Mouse (Mus musculus) limb, embryonic 12.5 days (tissue): ENCODE results near the gene 4930519G04Rik. TPM values are rescaled to one million over a fixed set of nuclear protein-coding genes. Genes with fewer than 3 reads are reported as not detected.
A peak's percentile ranks its signal among the peaks of the same experiment; 100 is the strongest.
"Not testable (repeated sequence)": the region's sequence is repeated elsewhere in the genome, so short reads cannot be mapped to it uniquely, and the experiment has no call there.

Experiments
- ATAC-seq: fragments of 200-750 bp; cut with Nextera tagmentation; 2 replicates; pipeline ENCODE4 v1.8.0; 2017; ENCODE audit warnings: low read depth, moderate TSS enrichment; ENCODE audit not compliant: insufficient number of reproducible peaks, insufficient read depth, low FRiP score, low TSS enrichment
- H3K27ac ChIP-seq: fragments of 300-500 bp; sonication (generic); 2 replicates; pipeline ENCODE4 v1.5.1; 2016; ENCODE audit warnings: mild to moderate bottlenecking, moderate library complexity
- H3K27me3 ChIP-seq: fragments of 300-500 bp; sonication (generic); 2 replicates; pipeline ENCODE4 v1.6.1; 2016; ENCODE audit warnings: mild to moderate bottlenecking, moderate library complexity
- H3K36me3 ChIP-seq: fragments of 300-500 bp; sonication (generic); 2 replicates; pipeline ENCODE4 v1.6.1; 2016; ENCODE audit warnings: mild to moderate bottlenecking, moderate library complexity
- H3K4me1 ChIP-seq: fragments of 300-500 bp; sonication (generic); replicated peaks from 2 replicates; pipeline ENCODE4 v1.6.1; 2016
- H3K4me2 ChIP-seq: fragments of 300-500 bp; sonication (generic); 2 replicates; pipeline ENCODE4 v1.6.1; 2016; ENCODE audit warnings: mild to moderate bottlenecking, moderate library complexity
- H3K4me3 ChIP-seq: fragments of 300-500 bp; sonication (generic); replicated peaks from 2 replicates; pipeline ENCODE4 v1.5.1; 2016; ENCODE audit warnings: mild to moderate bottlenecking
- H3K9ac ChIP-seq: fragments of 300-500 bp; sonication (generic); replicated peaks from 2 replicates; pipeline ENCODE4 v1.6.1; 2016; ENCODE audit warnings: mild to moderate bottlenecking, moderate library complexity
- H3K9me3 ChIP-seq: fragments of 300-500 bp; sonication (generic); 2 replicates; pipeline ENCODE4 v1.6.1; 2016; ENCODE audit warnings: mild to moderate bottlenecking, moderate library complexity
- WGBS: fragments of 180-500 bp; shearing (Covaris S2); methylation state at CpG from one replicate; pipeline ENCODE4 v1.1.7; 2016; 5-methylcytosine and 5-hydroxymethylcytosine counted together
- polyA plus RNA-seq: library from polyadenylated mRNA; unstranded; fragments of >200 nt; fragmentation: Nextera tagmentation; extraction: Ambion mirVana; gene quantifications from 2 replicates; pipeline ENCODE4 v1.2.1, GENCODE M21; 2016

The 4930519G04Rik gene
- not detected in 2 replicates for polyA plus RNA-seq

DNA sequence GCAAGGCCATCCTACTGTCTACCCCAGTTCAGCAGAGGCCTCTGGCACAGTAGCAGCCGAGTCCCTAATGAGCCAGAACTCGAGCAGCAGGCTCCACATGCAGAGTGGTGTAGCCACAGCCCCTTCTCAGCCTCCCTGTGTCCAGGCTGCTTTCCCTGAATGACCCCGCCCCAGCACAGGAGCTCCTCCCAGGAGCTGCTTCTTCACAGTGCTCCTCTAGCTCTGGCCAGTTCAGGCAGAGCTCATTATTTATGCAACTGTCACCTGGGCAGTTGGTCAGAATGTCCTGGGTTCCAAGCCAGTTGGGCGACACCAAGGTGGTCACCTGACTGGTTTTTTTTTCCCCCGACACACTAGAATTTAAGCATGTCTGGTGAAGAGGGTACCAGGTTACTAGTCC is at the start of gene 4930519G04Rik:
TSS of gene 4930519G04Rik (plus strand) at position 301 of the 400 bp plus-strand sequence.
- not testable (repeated sequence) for H3K4me1 ChIP-seq, H3K4me3 ChIP-seq, H3K36me3 ChIP-seq, H3K9me3 ChIP-seq, H3K4me2 ChIP-seq, H3K27ac ChIP-seq, ATAC-seq, H3K9ac ChIP-seq, H3K27me3 ChIP-seq
- WGBS = 74% methylated on average over 3 of the region's 5 CpGs

DNA sequence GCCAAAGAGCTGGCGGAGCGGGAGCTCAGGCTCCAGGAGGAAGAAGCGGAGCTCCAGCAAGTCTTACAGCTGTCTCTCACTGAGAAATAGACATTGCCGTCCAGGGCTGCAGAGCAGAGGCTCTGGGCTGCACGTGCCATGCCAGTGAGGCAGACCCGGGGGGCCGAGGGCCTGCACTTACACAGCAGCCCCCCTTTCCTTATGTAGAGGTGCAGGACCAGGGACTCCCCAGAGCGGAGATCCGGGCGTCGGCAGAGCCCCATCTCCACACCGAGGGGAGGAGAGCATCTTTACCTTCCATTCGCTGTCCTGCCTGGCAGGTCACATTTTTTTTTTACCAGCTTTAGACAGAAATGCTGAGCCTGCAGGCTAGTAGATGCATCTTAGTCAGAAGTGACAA is 49.1 kb upstream of the 4930519G04Rik start:
- WGBS = 90% methylated on average over 13 of the region's 13 CpGs
- H3K4me1 ChIP-seq = peaks cover 38% of the 10 kb centered on the region
- no peak for ATAC-seq

DNA sequence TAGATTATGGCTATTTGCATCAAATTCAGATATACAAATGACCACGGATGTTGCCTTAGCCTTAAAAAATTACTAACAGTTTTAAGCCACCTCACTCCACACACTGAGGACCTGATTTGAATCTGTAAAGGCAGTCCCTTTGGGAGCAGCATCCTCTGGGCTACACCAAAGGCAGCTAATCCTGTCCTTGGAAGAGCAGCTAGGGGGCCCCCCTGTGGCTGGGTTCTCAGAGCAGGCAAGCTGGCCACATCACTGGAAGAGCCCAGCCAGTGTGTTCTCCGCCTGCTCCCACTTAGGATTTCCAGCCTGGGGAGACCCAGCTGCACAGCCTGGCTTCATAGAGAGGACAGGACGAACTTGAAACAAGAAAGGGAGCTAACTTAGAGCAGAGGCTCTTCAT is 48.5 kb upstream of the 4930519G04Rik start:
- H3K4me2 ChIP-seq = no peak overlapping the region
- peaks cover 39% of the 10 kb centered on the region for H3K4me1 ChIP-seq
- no peaks in the 10 kb centered on the region for H3K9me3 ChIP-seq
- no peak for ATAC-seq
- H3K9ac ChIP-seq = no peak overlapping the region; the same call in 1 of the 2 replicates
- H3K27ac ChIP-seq = no peak overlapping the region
- WGBS = 43% methylated on average over 3 of the region's 3 CpGs
- no peaks in the 10 kb centered on the region for H3K27me3 ChIP-seq
- peaks cover 83% of the 10 kb centered on the region for H3K36me3 ChIP-seq
- no peak overlapping the region for H3K4me3 ChIP-seq

More for the DNA sequence above, 49.1 kb upstream of the 4930519G04Rik start:
- no peak overlapping the region for H3K4me3 ChIP-seq
- H3K27me3 ChIP-seq = no peaks in the 10 kb centered on the region
- no peak overlapping the region for H3K27ac ChIP-seq
- no peaks in the 10 kb centered on the region for H3K9me3 ChIP-seq
- no peak overlapping the region for H3K4me2 ChIP-seq
- no peak overlapping the region for H3K9ac ChIP-seq
- H3K36me3 ChIP-seq = peaks cover 84% of the 10 kb centered on the region

DNA sequence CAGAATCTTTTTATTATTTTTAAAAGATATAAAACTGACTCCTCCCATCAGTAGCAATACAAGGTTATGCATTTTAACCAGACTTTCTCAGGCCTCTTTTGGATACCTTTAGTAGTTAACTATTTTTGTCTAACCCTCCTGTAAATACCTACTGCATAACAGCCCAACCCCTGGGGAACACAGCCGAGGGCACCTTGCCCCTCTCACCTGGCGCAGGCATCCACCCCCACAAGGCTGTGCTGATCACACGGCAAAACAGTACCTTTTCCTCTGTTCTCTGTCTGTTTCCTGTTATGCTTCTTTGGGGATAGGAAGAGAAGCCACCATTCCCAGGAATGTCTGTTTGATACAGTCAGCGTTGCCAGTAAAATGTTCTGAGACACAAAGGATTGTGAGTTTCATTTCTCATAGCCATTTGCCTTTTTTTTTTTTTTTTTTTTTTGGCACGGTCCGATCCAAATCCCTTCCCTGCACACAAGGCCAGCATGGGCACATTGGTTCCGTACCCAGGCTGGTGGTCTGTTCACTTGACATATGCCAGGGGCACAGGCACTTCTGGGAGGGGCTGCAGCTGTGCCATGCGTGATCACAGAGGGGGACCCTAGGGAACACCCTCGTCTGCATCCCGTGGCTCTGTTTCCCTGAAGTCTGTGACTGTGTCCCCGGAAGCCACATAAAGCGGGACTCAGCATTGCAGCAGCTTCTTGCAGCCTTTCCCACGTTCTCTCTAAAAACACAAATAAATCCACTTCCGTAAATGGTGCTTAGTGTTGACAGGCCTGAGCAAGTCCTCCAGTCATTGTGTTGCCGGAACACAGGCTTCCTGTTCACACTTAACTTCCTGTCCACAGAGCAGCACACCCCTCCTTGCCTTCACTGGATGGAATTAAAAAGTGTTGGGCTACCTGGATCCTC is 47.8 kb upstream of the 4930519G04Rik start:
- Histone ChIP-seq H3K4me1 (peaks cover 39% of the 10 kb centered on the region), H3K9ac (no peak overlapping the region)

DNA sequence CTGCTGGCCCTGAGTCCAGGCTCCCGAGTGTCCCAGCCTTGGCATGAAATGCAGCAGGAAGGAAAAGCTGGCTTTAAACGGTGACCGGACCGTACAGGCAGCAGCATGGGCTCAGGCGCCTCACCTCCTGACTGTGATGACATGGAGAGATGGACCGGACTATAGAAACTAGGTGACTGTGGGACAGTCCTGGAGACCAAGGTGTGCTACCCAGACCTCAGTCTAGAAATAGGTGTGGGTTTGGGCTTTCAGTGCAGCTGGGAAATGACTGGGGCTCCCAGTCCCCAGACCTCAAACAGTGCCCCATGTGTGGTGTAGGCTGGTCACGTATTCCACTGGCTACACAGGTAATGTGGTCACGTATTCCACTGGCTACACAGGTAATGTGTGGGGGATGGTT is 46.8 kb upstream of the 4930519G04Rik start:
- no peak for ATAC-seq
- Histone ChIP-seq H3K9me3 (no peaks in the 10 kb centered on the region), H3K36me3 (peaks cover 78% of the 10 kb centered on the region), H3K4me3 (no peak overlapping the region), H3K4me1 (peaks cover 35% of the 10 kb centered on the region), H3K9ac (no peak overlapping the region), H3K27ac (peak overlapping the region; percentile 62), H3K27me3 (no peaks in the 10 kb centered on the region), H3K4me2 (no peak overlapping the region)
- 84% methylated on average over 8 of the region's 8 CpGs for WGBS

More for the DNA sequence above, 47.8 kb upstream of the 4930519G04Rik start:
- Histone ChIP-seq H3K4me2 (no peak overlapping the region), H3K36me3 (peaks cover 81% of the 10 kb centered on the region), H3K4me3 (no peak overlapping the region), H3K27me3 (no peaks in the 10 kb centered on the region), H3K9me3 (no peaks in the 10 kb centered on the region), H3K27ac (peak overlapping the region; percentile 62)
- ATAC-seq = no peak
- 71% methylated on average over 15 of the region's 15 CpGs for WGBS

DNA sequence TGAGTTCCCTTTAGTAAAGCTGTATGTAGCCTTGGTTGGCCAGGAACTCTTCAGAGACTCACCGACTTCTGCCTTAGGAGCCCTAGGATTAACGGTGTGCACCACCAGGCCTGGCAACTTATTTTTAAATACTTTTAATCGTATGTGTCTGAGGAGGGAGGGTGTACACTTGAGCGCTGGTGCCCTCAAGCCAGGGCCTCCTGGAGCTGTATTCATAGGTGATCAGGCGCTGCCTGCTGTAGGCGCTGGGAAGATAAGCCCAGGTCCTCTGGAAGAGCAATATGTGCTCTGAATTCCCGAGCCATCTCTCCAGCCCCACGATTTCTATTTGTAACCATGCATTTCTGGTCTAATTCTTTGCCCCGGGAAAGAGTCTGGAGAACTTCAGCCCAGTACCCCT is 46.4 kb upstream of the 4930519G04Rik start:
- Histone ChIP-seq H3K9me3 (no peaks in the 10 kb centered on the region), H3K36me3 (peaks cover 74% of the 10 kb centered on the region), H3K27me3 (no peaks in the 10 kb centered on the region), H3K9ac (no peak overlapping the region), H3K4me1 (peaks cover 37% of the 10 kb centered on the region), H3K27ac (peak overlapping the region; percentile 62), H3K4me3 (no peak overlapping the region), H3K4me2 (no peak overlapping the region)
- 51% methylated on average over 9 of the region's 9 CpGs for WGBS
- no peak for ATAC-seq

DNA sequence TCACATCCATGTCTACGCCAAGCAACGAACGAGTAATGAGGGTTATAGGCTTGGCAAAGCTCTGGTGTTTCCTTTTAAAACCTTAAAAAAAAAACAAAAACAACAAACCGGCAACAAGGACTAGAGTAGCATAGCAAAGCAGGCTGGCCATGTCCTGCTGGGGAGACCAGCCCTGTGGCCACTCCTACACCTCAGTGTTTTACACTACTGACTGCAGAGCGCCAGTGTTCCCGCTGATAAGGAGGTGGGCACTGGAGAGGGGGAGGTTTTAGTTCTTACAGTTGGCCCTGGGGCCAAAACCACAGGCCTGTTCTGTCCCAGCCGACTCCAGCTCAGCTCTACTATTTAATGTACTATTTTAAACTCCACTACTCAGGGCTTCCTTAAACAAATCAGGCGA is 46.0 kb upstream of the 4930519G04Rik start:
- peaks cover 71% of the 10 kb centered on the region for H3K36me3 ChIP-seq
- 0 out of 2 replicates have a peak, but pooled peaks have one; percentile 43 for ATAC-seq
- no peak overlapping the region for H3K4me3 ChIP-seq

DNA sequence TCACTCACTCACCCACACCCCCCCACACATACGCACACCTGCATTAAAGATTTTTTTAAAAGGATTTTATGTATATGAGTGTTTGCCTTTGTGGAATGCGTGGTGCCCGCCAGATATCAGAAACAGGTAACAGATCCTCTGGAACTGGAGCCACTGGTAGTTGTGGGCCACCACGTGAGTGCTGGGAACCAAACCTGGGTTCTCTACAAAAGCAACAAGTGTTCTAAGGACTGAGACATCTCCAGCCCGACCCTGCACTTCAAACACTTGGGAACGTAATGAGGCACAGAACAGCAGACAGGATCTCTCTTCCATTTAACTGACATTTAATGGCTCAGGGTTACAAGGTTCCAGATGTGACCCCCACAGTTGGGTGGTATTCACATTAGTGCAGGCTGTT is 45.6 kb upstream of the 4930519G04Rik start:
- no peaks in the 10 kb centered on the region for H3K27me3 ChIP-seq
- no peaks in the 10 kb centered on the region for H3K9me3 ChIP-seq
- H3K4me1 ChIP-seq = peaks cover 45% of the 10 kb centered on the region
- no peak overlapping the region for H3K9ac ChIP-seq
- no peak for ATAC-seq
- H3K4me2 ChIP-seq = no peak overlapping the region
- no peak overlapping the region for H3K4me3 ChIP-seq
- WGBS = 47% methylated on average over 6 of the region's 6 CpGs
- peaks cover 67% of the 10 kb centered on the region for H3K36me3 ChIP-seq
- H3K27ac ChIP-seq = peak overlapping the region; percentile 62; the same call in 1 of the 2 replicates

More for the DNA sequence above, 46.0 kb upstream of the 4930519G04Rik start:
- Histone ChIP-seq H3K9me3 (no peaks in the 10 kb centered on the region), H3K27ac (peak overlapping the region; percentile 62), H3K27me3 (no peaks in the 10 kb centered on the region), H3K4me1 (peaks cover 41% of the 10 kb centered on the region), H3K9ac (no peak overlapping the region), H3K4me2 (no peak overlapping the region)
- 23% methylated on average over 8 of the region's 8 CpGs for WGBS

DNA sequence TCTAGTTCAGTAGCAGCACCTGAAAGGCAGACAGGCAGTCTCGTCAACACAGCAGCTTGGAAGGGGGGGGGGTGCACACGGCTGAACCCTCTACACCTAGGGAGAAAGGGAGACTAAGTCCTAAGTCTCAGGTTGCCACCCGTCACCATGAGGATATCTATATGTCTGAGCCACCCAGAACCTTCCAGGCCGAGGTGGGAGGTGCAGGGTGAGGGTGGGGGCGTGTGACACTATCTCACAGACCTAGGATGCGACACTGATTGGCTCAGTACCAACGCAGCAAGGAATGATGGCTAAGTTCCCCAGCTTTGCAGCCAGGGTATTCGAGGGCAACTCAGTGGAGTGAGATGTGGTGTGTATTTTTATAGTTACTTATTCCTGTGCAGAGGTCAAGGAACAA is 45.1 kb upstream of the 4930519G04Rik start:
- WGBS = 52% methylated on average over 8 of the region's 8 CpGs
- no peak overlapping the region for H3K4me3 ChIP-seq
- H3K9ac ChIP-seq = no peak overlapping the region
- peaks cover 62% of the 10 kb centered on the region for H3K36me3 ChIP-seq
- H3K4me1 ChIP-seq = peaks cover 46% of the 10 kb centered on the region
- 0 out of 2 replicates have a peak, but pooled peaks have one; percentile 28 for ATAC-seq
- peak overlapping the region; percentile 56; the same call in 1 of the 2 replicates for H3K27ac ChIP-seq
- no peaks in the 10 kb centered on the region for H3K9me3 ChIP-seq
- no peak overlapping the region for H3K4me2 ChIP-seq
- no peaks in the 10 kb centered on the region for H3K27me3 ChIP-seq

DNA sequence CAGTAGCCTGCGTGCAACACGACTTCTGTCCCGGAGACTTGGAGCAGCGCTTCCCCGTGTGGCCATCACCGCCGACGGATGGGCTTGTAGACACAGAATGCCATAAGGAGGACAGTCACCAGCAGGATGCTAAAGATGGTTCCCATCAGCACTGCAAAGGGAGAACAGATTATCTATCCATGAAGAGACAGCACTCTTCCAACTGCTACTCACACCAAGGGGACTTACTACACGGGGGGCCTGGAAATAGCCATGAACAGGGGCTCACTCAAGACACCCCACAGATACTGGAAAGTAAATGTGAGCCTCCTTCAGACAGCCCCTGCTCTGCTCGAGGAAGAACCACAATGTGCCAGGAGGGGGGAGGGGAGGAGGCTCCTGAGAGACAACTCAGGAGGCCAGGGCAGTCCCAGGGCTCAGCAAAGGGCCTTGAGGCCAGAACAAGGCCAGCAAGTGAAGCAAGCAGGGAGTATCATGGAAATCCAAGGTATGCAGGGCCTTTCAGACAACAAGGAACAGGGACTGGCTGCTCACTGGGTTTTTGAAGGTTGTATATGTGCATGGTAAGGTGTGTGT is 44.2 kb upstream of the 4930519G04Rik start:
- ATAC-seq = no peak
- no peak overlapping the region for H3K4me2 ChIP-seq
- peaks cover 46% of the 10 kb centered on the region for H3K4me1 ChIP-seq
- 0 out of 2 replicates have a peak overlapping the region, but pooled peaks have one; percentile 56 for H3K27ac ChIP-seq
- no peaks in the 10 kb centered on the region for H3K9me3 ChIP-seq
- H3K4me3 ChIP-seq = no peak overlapping the region
- WGBS = 76% methylated on average over 10 of the region's 10 CpGs
- no peaks in the 10 kb centered on the region for H3K27me3 ChIP-seq
- peaks cover 53% of the 10 kb centered on the region for H3K36me3 ChIP-seq
- H3K9ac ChIP-seq = no peak overlapping the region

DNA sequence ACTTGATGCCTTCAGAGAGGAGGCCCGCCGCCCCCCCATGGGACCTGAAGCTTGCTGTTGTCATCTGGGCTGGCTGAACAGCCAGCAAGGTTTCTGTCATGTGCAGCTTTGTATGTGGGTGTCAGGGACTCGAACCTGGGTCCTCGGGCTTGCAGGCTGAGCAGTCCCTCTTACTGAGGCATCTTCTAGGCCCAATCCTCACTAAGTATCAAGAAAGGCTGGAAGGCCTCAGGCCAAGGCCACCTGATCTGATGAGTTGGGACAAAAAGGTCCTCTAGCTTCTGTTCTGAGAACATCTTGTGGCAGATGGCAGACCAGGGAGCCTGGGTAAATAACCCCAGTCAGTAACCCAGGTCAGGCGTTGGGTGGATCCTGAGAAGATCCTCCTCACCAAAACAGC is 43.6 kb upstream of the 4930519G04Rik start:
- ATAC-seq = no peak
- no peak overlapping the region for H3K9ac ChIP-seq
- H3K9me3 ChIP-seq = no peaks in the 10 kb centered on the region
- H3K4me3 ChIP-seq = no peak overlapping the region
- no peak overlapping the region for H3K4me2 ChIP-seq
- H3K36me3 ChIP-seq = peaks cover 48% of the 10 kb centered on the region
- no peaks in the 10 kb centered on the region for H3K27me3 ChIP-seq
- 93% methylated on average over 5 of the region's 5 CpGs for WGBS
- peaks cover 46% of the 10 kb centered on the region for H3K4me1 ChIP-seq
- no peak overlapping the region for H3K27ac ChIP-seq
